Mouse (Mus musculus): ENCODE results near the gene Rfx5. TPM values are rescaled to one million over a fixed set of nuclear protein-coding genes. Genes with fewer than 3 reads are reported as not detected.

Gene Rfx5
- 2.5 and 2.6 TPM in 2 replicates for polyA plus RNA-seq (2021; fragmentation: Nextera tagmentation)
- long read RNA-seq, experiment 1, full-length matches to known transcripts: 1 of 4 reads
- long read RNA-seq, experiment 1, partial matches to known transcripts: 0 of 4 reads
- long read RNA-seq, experiment 1, other reads (novel, unspliced or antisense): 3 of 4 reads
- long read RNA-seq, experiment 2, full-length matches to known transcripts: 16 of 37 reads
- long read RNA-seq, experiment 2, partial matches to known transcripts: 1 of 37 reads
- long read RNA-seq, experiment 2, other reads (novel, unspliced or antisense): 20 of 37 reads

DNA sequence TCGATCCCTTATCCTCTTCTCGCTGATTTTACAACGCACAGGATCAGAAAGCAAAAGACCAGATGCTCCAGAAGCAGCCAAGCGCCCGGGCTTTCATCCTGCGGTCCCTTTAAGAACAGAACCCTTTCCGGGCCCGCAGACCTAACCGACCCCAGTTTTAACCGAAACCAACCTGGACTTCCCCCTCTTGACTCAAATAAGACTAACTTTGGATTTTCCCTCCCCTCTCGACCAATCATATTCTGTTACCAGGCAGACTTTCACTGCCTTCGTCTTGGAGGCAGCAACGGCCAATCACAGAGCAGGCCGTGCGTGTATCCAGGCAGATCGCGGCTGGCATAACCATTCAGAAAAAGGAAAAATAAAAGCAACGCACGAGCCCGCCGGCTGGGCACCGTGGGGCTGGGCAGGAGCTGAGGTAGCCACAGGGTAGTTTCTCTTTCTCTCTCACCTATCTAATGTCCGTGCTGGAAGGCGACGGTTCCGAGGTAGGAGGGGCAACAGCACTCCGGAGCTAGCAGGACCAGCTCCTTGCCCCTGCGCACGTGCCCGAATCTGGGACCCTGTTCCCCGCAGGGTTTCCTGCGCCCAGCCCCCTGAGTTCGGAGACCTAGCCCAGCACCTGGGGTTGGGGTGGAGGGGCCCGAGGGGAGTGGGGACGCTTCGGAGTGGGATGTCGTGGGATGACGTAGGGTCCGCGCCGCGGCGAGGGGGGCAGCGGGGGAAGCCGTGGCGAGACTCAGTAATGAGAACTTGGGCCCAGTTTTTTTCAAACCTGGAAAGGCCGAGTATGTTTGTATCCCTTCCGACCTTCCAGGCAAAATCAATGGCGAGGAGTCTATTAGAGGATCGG is at the start of gene Rfx5:
Gene Rfx5, plus strand, starts transcription at position 312 of the 853 bp plus-strand sequence.

DNA sequence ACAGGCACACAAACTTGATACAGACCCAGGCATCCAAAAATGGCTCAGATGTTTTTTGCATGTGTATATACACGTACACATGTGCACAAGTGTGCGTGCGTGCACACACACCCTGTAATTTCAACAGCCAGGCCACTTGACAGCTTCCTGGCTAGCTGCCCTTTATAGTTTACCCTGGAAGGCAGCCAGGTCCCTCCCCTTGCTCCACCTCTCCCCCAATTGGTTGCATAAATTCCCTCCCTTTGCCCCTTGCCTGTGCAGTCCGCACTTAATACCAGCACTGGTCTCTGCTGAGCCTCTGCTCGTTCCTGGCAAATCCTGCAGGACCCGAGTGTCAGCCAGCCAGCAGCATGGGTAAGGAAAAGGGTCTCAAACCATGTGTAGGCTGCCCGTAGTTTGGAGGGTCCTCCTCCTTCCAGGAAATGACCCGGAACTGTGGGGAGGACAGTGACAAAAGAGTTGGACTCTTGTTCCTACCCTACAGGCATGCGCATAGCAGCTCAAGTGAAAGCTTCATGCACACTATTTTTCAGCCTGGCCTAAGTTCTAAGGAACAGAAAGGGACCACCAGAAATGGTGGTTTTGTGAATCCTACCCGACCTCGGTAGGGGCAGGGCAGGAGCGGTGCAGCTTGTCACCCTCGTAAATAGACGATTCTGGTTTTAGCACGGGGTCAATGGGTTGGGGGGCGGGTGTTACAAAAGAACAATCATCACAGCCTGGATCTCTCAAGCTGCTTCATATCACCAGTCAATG is 20.9 kb upstream of the Rfx5 start, which contains the start of gene Selenbp1:
Gene Selenbp1, plus strand, starts transcription at position 248 of the 756 bp plus-strand sequence.

DNA sequence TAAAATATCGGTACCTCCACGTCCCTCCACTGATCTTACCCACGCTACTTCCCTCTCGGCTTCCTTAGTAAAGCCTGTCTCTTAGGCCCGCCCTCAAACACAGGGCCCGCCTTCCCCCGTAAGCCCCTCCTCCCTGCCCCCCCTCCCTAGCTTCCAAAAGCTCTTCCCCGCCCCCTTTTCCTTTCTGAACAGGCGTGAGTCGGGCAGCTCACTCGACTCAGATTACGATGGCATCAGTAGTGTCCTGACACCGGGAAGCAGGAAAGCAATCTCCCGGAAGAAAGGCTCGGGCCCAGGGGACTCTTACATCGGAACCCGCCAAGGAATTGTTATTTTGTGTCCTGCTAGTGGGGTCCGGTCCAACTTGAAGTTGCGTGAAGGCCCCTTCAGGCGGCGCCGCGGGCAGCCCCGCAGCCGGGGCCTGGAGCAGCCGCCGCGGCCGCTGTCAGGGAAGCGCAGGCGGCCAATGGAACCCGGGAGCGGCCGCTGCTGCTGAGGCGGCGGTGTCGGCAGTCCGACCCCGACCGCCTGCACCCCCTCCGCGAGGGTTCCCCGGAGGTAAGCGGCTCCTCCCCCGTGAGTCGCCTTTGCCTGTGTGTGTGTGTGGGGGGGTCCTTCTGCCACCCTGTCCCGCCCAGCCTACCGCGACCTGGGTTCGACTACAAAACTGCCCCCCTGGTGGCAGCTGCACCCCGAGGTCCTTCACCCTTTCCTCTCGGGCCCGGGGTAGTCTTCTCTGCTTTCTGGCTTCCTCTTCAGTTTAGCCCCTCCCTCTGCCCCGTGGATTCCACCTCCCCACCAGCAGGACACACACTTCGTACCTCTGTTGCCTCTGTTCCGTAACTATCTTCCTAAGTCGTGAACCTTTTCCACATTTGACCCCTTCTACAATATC is 20.9 kb downstream of the Rfx5 start, which contains the start of gene Pi4kb:
Gene Pi4kb, plus strand, starts transcription at position 204 of the 895 bp plus-strand sequence.

Small RNA genes lying within 50 kb of the gene (microRNA-seq; reads per million reads assigned to microRNA genes)
- gene Mir7013: 4.9 reads per million, percentile 18 among the genes with 10 or more reads in this experiment

Other genes with a start within 250 kb of the Rfx5 start
- gene Cgn, start 167.6 kb upstream of the Rfx5 start, polyA plus RNA-seq (2021; fragmentation: Nextera tagmentation): 0.73 and 2.1 TPM in 2 replicates
- gene Pogz, start 116.5 kb upstream of the Rfx5 start, polyA plus RNA-seq (2021; fragmentation: Nextera tagmentation): 5.5 and 5.9 TPM in 2 replicates
- gene Psmb4, start 67.1 kb upstream of the Rfx5 start, polyA plus RNA-seq (2021; fragmentation: Nextera tagmentation): 181 and 189 TPM in 2 replicates
- gene Selenbp1, start 21.0 kb upstream of the Rfx5 start, polyA plus RNA-seq (2021; fragmentation: Nextera tagmentation): 36.6 and 38.5 TPM in 2 replicates
- 9.2 and 10.6 TPM in 2 replicates for gene Pi4kb, start 20.7 kb downstream of the Rfx5 start, polyA plus RNA-seq (2021; fragmentation: Nextera tagmentation)
- gene Zfp687, start 61.4 kb downstream of the Rfx5 start, polyA plus RNA-seq (2021; fragmentation: Nextera tagmentation): 4.8 and 5.7 TPM in 2 replicates
- 232 and 236 TPM in 2 replicates for gene Psmd4, start 88.5 kb downstream of the Rfx5 start, polyA plus RNA-seq (2021; fragmentation: Nextera tagmentation)
- 11.3 and 13.1 TPM in 2 replicates for gene Pip5k1a, start 152.9 kb downstream of the Rfx5 start, polyA plus RNA-seq (2021; fragmentation: Nextera tagmentation)
- gene Vps72, start 156.9 kb downstream of the Rfx5 start, polyA plus RNA-seq (2021; fragmentation: Nextera tagmentation): 42.0 and 50.9 TPM in 2 replicates
- 0.41 and 0.44 TPM in 2 replicates for gene Tmod4, start 170.4 kb downstream of the Rfx5 start, polyA plus RNA-seq (2021; fragmentation: Nextera tagmentation)
- 58.4 and 58.8 TPM in 2 replicates for gene Scnm1, start 179.9 kb downstream of the Rfx5 start, polyA plus RNA-seq (2021; fragmentation: Nextera tagmentation)
- 9.2 and 11.4 TPM in 2 replicates for gene Lysmd1, start 180.0 kb downstream of the Rfx5 start, polyA plus RNA-seq (2021; fragmentation: Nextera tagmentation)
- 2.6 and 3.7 TPM in 2 replicates for gene Tnfaip8l2, start 188.3 kb downstream of the Rfx5 start, polyA plus RNA-seq (2021; fragmentation: Nextera tagmentation)
- 1.2 and 2.4 TPM in 2 replicates for gene Sema6c, start 206.4 kb downstream of the Rfx5 start, polyA plus RNA-seq (2021; fragmentation: Nextera tagmentation)

All from layer of hippocampus, adult 6 months (tissue).